13 mouse cellular contexts compared by ENCODE assay signal in genomic region chr19:5559229-5559628, GRCm38 (mm10). TPM values are rescaled to one million over a fixed set of nuclear protein-coding genes. Genes with fewer than 3 reads are reported as not detected.
DNase-seq lines count a peak whose midpoint lies in the region; ATAC-seq and TF ChIP-seq lines count a peak whose summit lies in the region.
"Had no signal": no experiment of that assay in that cellular context is flagged by ENCODE, and none has a peak within 500 bp of the region (broad histone marks: within the 10 kb centered on the region; RNA-seq: fewer than 3 reads in every experiment).

No protein-coding gene starts in this region.

- H3K27me3 ChIP-seq in forebrain, embryonic 13.5 days: peaks cover 93% of the 10 kb centered on the region
- H3K27me3 ChIP-seq in forebrain, embryonic 15.5 days: peaks cover 73% of the 10 kb centered on the region
- H3K27me3 ChIP-seq in lung, postnatal 0 days (replicated peaks; ENCODE audit: insufficient read depth, low read length): peaks cover 13% of the 10 kb centered on the region
- peaks cover 83% of the 10 kb centered on the region for H3K27me3 ChIP-seq in kidney, embryonic 15.5 days
- peaks cover 24% of the 10 kb centered on the region for H3K27me3 ChIP-seq in stomach, embryonic 16.5 days (ENCODE audit: control insufficient read depth, insufficient read depth, low read length)

- no peak overlapping the region for H3K4me2 ChIP-seq in forebrain, embryonic 13.5 days
- H3K4me2 ChIP-seq in forebrain, embryonic 15.5 days (replicated peaks): no peak overlapping the region
- H3K4me2 ChIP-seq in lung, postnatal 0 days (replicated peaks; ENCODE audit: low read depth, low read length): peak overlapping the region; percentile 53
- H3K4me2 ChIP-seq in kidney, embryonic 15.5 days: peak overlapping the region; percentile 84
- H3K4me2 ChIP-seq in stomach, embryonic 16.5 days (ENCODE audit: low read depth, low read length): peak overlapping the region; percentile 59

- no peak for TF ChIP-seq EP300 in lung, postnatal 0 days (IDR thresholded peaks at IDR 0.05)

- TF ChIP-seq CTCF in lung, postnatal 0 days (IDR thresholded peaks at IDR 0.05): no peak

- no peak for DNase-seq in lung, postnatal 0 days (ENCODE audit: low spot score)
- DNase-seq in lung, postnatal 4 days: no peak
- DNase-seq in layer of hippocampus, postnatal 25 days (ENCODE audit: extremely low spot score in 1 of 2, low spot score in 1 of 2): no peak

- H3K4me3 ChIP-seq in forebrain, embryonic 13.5 days: 0 out of 2 replicates have a peak overlapping the region, but pooled peaks have one; percentile 4
- no peak overlapping the region for H3K4me3 ChIP-seq in forebrain, embryonic 15.5 days
- peak overlapping the region; percentile 39 for H3K4me3 ChIP-seq in lung, postnatal 0 days (ENCODE audit: low read depth, low read length)
- H3K4me3 ChIP-seq in kidney, embryonic 15.5 days (replicated peaks): peak overlapping the region; percentile 57
- peak overlapping the region; percentile 55 for H3K4me3 ChIP-seq in stomach, embryonic 16.5 days (replicated peaks; ENCODE audit: low read length)

- H3K9me3 ChIP-seq in forebrain, embryonic 13.5 days (replicated peaks): no peaks in the 10 kb centered on the region
- no peaks in the 10 kb centered on the region for H3K9me3 ChIP-seq in forebrain, embryonic 15.5 days
- no peaks in the 10 kb centered on the region for H3K9me3 ChIP-seq in lung, postnatal 0 days (ENCODE audit: low read length)
- no peaks in the 10 kb centered on the region for H3K9me3 ChIP-seq in kidney, embryonic 15.5 days (replicated peaks)
- H3K9me3 ChIP-seq in stomach, embryonic 16.5 days (replicated peaks; ENCODE audit: control insufficient read depth, low read length): no peaks in the 10 kb centered on the region
- H3K9me3 ChIP-seq: megakaryocyte, embryonic 14.5 days had no signal

- no peak for ATAC-seq in forebrain, embryonic 13.5 days
- no peak for ATAC-seq in forebrain, embryonic 15.5 days (replicated peaks)
- no peak for ATAC-seq in lung, postnatal 0 days
- no peak for ATAC-seq in kidney, embryonic 15.5 days (replicated peaks; ENCODE audit: low FRiP score)
- no peak for ATAC-seq in stomach, embryonic 16.5 days (ENCODE audit: insufficient read depth, low FRiP score)
- ATAC-seq in granulocyte monocyte progenitor cell, adult 5-6 weeks (replicated peaks; ENCODE audit: poor library complexity, severe bottlenecking): no peak
- ATAC-seq: Patski had no signal

- no peak overlapping the region for H3K9ac ChIP-seq in forebrain, embryonic 13.5 days
- no peak overlapping the region for H3K9ac ChIP-seq in forebrain, embryonic 15.5 days (replicated peaks)
- no peak overlapping the region for H3K9ac ChIP-seq in lung, postnatal 0 days (replicated peaks; ENCODE audit: low read depth)
- H3K9ac ChIP-seq in kidney, embryonic 15.5 days: peak overlapping the region; percentile 45
- peak overlapping the region; percentile 71 for H3K9ac ChIP-seq in stomach, embryonic 16.5 days (ENCODE audit: low read length)

- 17% methylated on average over 7 of the region's 8 CpGs for WGBS in forebrain, embryonic 13.5 days
- WGBS in forebrain, embryonic 15.5 days: 14% methylated on average over 8 of the region's 8 CpGs
- WGBS in lung, postnatal 0 days: 27% methylated on average over 7 of the region's 8 CpGs
- 9% methylated on average over 7 of the region's 8 CpGs for WGBS in kidney, embryonic 15.5 days
- WGBS in stomach, embryonic 16.5 days: 23% methylated on average over 8 of the region's 8 CpGs

- H3K4me1 ChIP-seq in forebrain, embryonic 13.5 days: peaks cover 14% of the 10 kb centered on the region
- H3K4me1 ChIP-seq in forebrain, embryonic 15.5 days: peaks cover 15% of the 10 kb centered on the region
- no peaks in the 10 kb centered on the region for H3K4me1 ChIP-seq in lung, postnatal 0 days (ENCODE audit: insufficient read depth, low read depth, low read length)
- peaks cover 87% of the 10 kb centered on the region for H3K4me1 ChIP-seq in kidney, embryonic 15.5 days
- H3K4me1 ChIP-seq in stomach, embryonic 16.5 days (ENCODE audit: control insufficient read depth, insufficient read depth, low read length): peaks cover 15% of the 10 kb centered on the region; the same call in 1 of the 2 replicates

- H3K27ac ChIP-seq in forebrain, embryonic 13.5 days: no peak overlapping the region
- no peak overlapping the region for H3K27ac ChIP-seq in forebrain, embryonic 15.5 days (replicated peaks)
- no peak overlapping the region for H3K27ac ChIP-seq in lung, postnatal 0 days (ENCODE audit: low read length)
- H3K27ac ChIP-seq in kidney, embryonic 15.5 days: peak overlapping the region; percentile 96
- peak overlapping the region; percentile 90 for H3K27ac ChIP-seq in stomach, embryonic 16.5 days (ENCODE audit: low read length)

- H3K36me3 ChIP-seq in forebrain, embryonic 13.5 days (ENCODE audit: poor library complexity, severe bottlenecking): no peaks in the 10 kb centered on the region
- H3K36me3 ChIP-seq in forebrain, embryonic 15.5 days: no peaks in the 10 kb centered on the region
- no peaks in the 10 kb centered on the region for H3K36me3 ChIP-seq in lung, postnatal 0 days (ENCODE audit: insufficient read depth, low read length)
- no peaks in the 10 kb centered on the region for H3K36me3 ChIP-seq in kidney, embryonic 15.5 days
- H3K36me3 ChIP-seq in stomach, embryonic 16.5 days (ENCODE audit: control insufficient read depth, insufficient read depth, low read length): no peaks in the 10 kb centered on the region

RNA-seq across cellular contexts. Expression of gene Ovol1, which starts 1.2 kb away (rescaled TPM):
- polyA plus RNA-seq in forebrain, embryonic 13.5 days (2015; fragmentation: Nextera tagmentation; extraction: Ambion mirVana): 0.06 TPM in 1 of 2 replicates, not detected in the other
- not detected in 2 replicates for polyA plus RNA-seq in forebrain, embryonic 15.5 days (2015; fragmentation: Nextera tagmentation; extraction: Ambion mirVana)
- polyA plus RNA-seq in lung, postnatal 0 days (2015; fragmentation: Nextera tagmentation; extraction: Ambion mirVana): 2.1 and 2.2 TPM in 2 replicates
- 11.3 and 12.0 TPM in 2 replicates for polyA plus RNA-seq in kidney, embryonic 15.5 days (2015; fragmentation: Nextera tagmentation; extraction: Ambion mirVana)
- 21.5 and 29.5 TPM in 2 replicates for polyA plus RNA-seq in stomach, embryonic 16.5 days (2015; fragmentation: Nextera tagmentation; extraction: Ambion mirVana)
- total RNA-seq in layer of hippocampus, postnatal 25 days (2021): not detected
- not detected in 2 replicates for total RNA-seq in granulocyte monocyte progenitor cell, adult 5-6 weeks (2014; fragmentation: Nextera tagmentation)
- not detected in 2 replicates for total RNA-seq in granulocyte monocyte progenitor cell, adult 5-6 weeks (2017)
- total RNA-seq: common myeloid progenitor, adult 5-6 weeks; hematopoietic stem cell, adult 5-6 weeks; left cerebral cortex, postnatal 36 days had no signal

RNA-seq across cellular contexts. Expression of gene Ap5b1, which starts 8.6 kb away (rescaled TPM):
- 1.4 and 1.7 TPM in 2 replicates for polyA plus RNA-seq in forebrain, embryonic 13.5 days (2015; fragmentation: Nextera tagmentation; extraction: Ambion mirVana)
- 2.2 and 2.3 TPM in 2 replicates for polyA plus RNA-seq in forebrain, embryonic 15.5 days (2015; fragmentation: Nextera tagmentation; extraction: Ambion mirVana)
- polyA plus RNA-seq in lung, postnatal 0 days (2015; fragmentation: Nextera tagmentation; extraction: Ambion mirVana): 3.9 and 4.3 TPM in 2 replicates
- polyA plus RNA-seq in kidney, embryonic 15.5 days (2015; fragmentation: Nextera tagmentation; extraction: Ambion mirVana): 9.7 and 10.8 TPM in 2 replicates
- polyA plus RNA-seq in stomach, embryonic 16.5 days (2015; fragmentation: Nextera tagmentation; extraction: Ambion mirVana): 7.4 and 7.8 TPM in 2 replicates
- 1 to 10 TPM; 7.7 to 8.2 TPM for total RNA-seq in layer of hippocampus, postnatal 25 days (2021)
- 5.7 and 17.5 TPM in 2 replicates for total RNA-seq in granulocyte monocyte progenitor cell, adult 5-6 weeks (2014; fragmentation: Nextera tagmentation)
- 7.5 and 10.4 TPM in 2 replicates for total RNA-seq in granulocyte monocyte progenitor cell, adult 5-6 weeks (2017)

RNA-seq across cellular contexts. Expression of gene Rnaseh2c, which starts 42.4 kb away (rescaled TPM):
- polyA plus RNA-seq in forebrain, embryonic 13.5 days (2015; fragmentation: Nextera tagmentation; extraction: Ambion mirVana): 146 and 170 TPM in 2 replicates
- polyA plus RNA-seq in forebrain, embryonic 15.5 days (2015; fragmentation: Nextera tagmentation; extraction: Ambion mirVana): 93.4 and 99.8 TPM in 2 replicates
- polyA plus RNA-seq in lung, postnatal 0 days (2015; fragmentation: Nextera tagmentation; extraction: Ambion mirVana): 59.6 and 68.5 TPM in 2 replicates
- polyA plus RNA-seq in kidney, embryonic 15.5 days (2015; fragmentation: Nextera tagmentation; extraction: Ambion mirVana): 158 and 163 TPM in 2 replicates
- polyA plus RNA-seq in stomach, embryonic 16.5 days (2015; fragmentation: Nextera tagmentation; extraction: Ambion mirVana): 109 and 125 TPM in 2 replicates
- 10 to 100 TPM; 67.6 to 85.2 TPM for total RNA-seq in layer of hippocampus, postnatal 25 days (2021)
- total RNA-seq in granulocyte monocyte progenitor cell, adult 5-6 weeks (2014; fragmentation: Nextera tagmentation): 78.4 and 114 TPM in 2 replicates
- total RNA-seq in granulocyte monocyte progenitor cell, adult 5-6 weeks (2017): 37.7 and 140 TPM in 2 replicates

RNA-seq across cellular contexts. Expression of gene Snx32, which starts 48.9 kb away (rescaled TPM):
- 41.4 and 44.4 TPM in 2 replicates for polyA plus RNA-seq in forebrain, embryonic 13.5 days (2015; fragmentation: Nextera tagmentation; extraction: Ambion mirVana)
- polyA plus RNA-seq in forebrain, embryonic 15.5 days (2015; fragmentation: Nextera tagmentation; extraction: Ambion mirVana): 71.9 and 72.8 TPM in 2 replicates
- polyA plus RNA-seq in lung, postnatal 0 days (2015; fragmentation: Nextera tagmentation; extraction: Ambion mirVana): 3.6 and 3.7 TPM in 2 replicates
- polyA plus RNA-seq in kidney, embryonic 15.5 days (2015; fragmentation: Nextera tagmentation; extraction: Ambion mirVana): 7.5 and 9.3 TPM in 2 replicates
- 9.5 and 10.8 TPM in 2 replicates for polyA plus RNA-seq in stomach, embryonic 16.5 days (2015; fragmentation: Nextera tagmentation; extraction: Ambion mirVana)
- total RNA-seq in layer of hippocampus, postnatal 25 days (2021): 10 to 100 TPM; 78.0 to 86.5 TPM
- total RNA-seq in granulocyte monocyte progenitor cell, adult 5-6 weeks (2014; fragmentation: Nextera tagmentation): 4.9 and 5.7 TPM in 2 replicates
- total RNA-seq in granulocyte monocyte progenitor cell, adult 5-6 weeks (2017): 1.1 and 1.7 TPM in 2 replicates

RNA-seq across cellular contexts. Expression of gene Kat5, which starts 50.8 kb away (rescaled TPM):
- polyA plus RNA-seq in forebrain, embryonic 13.5 days (2015; fragmentation: Nextera tagmentation; extraction: Ambion mirVana): 72.7 and 80.7 TPM in 2 replicates
- polyA plus RNA-seq in forebrain, embryonic 15.5 days (2015; fragmentation: Nextera tagmentation; extraction: Ambion mirVana): 75.9 and 76.9 TPM in 2 replicates
- 51.1 and 51.9 TPM in 2 replicates for polyA plus RNA-seq in lung, postnatal 0 days (2015; fragmentation: Nextera tagmentation; extraction: Ambion mirVana)
- 53.5 and 58.8 TPM in 2 replicates for polyA plus RNA-seq in kidney, embryonic 15.5 days (2015; fragmentation: Nextera tagmentation; extraction: Ambion mirVana)
- 43.3 and 45.2 TPM in 2 replicates for polyA plus RNA-seq in stomach, embryonic 16.5 days (2015; fragmentation: Nextera tagmentation; extraction: Ambion mirVana)
- 10 to 100 TPM; 83.1 to 87.8 TPM for total RNA-seq in layer of hippocampus, postnatal 25 days (2021)
- 27.9 and 52.2 TPM in 2 replicates for total RNA-seq in granulocyte monocyte progenitor cell, adult 5-6 weeks (2014; fragmentation: Nextera tagmentation)
- total RNA-seq in granulocyte monocyte progenitor cell, adult 5-6 weeks (2017): 60.2 and 82.3 TPM in 2 replicates

Comparison
In these comparisons a context has a peak if more than half of its experiments do, and no peak if none do; other contexts are left out.
1. H3K27ac ChIP-seq: peak in kidney, embryonic 15.5 days (single experiment) and stomach, embryonic 16.5 days (single experiment); none in forebrain, embryonic 13.5 days (single experiment), forebrain, embryonic 15.5 days (single experiment) and lung, postnatal 0 days (single experiment).
2. H3K4me2 ChIP-seq: peak in lung, postnatal 0 days (single experiment), kidney, embryonic 15.5 days (single experiment) and stomach, embryonic 16.5 days (single experiment); none in forebrain, embryonic 13.5 days (single experiment) and forebrain, embryonic 15.5 days (single experiment).
3. H3K9ac ChIP-seq: peak in kidney, embryonic 15.5 days (single experiment) and stomach, embryonic 16.5 days (single experiment); none in forebrain, embryonic 13.5 days (single experiment), forebrain, embryonic 15.5 days (single experiment) and lung, postnatal 0 days (single experiment).